Mouse (Mus musculus) cerebellum, adult (tissue): Measurements from ENCODE around the gene Gpr161.
"Not testable (repeated sequence)": the region's sequence is repeated elsewhere in the genome, so short reads cannot be mapped to it uniquely, and the experiment has no call there.

Experiments
- ATAC-seq: cut with Nextera tagmentation; 2 replicates; pipeline ENCODE4 v1.9.2; 2017; ENCODE audit warnings: mild to moderate bottlenecking, moderate library complexity, mixed read lengths; ENCODE audit not compliant: insufficient number of reproducible peaks, low FRiP score, low TSS enrichment

Gene Gpr161

DNA sequence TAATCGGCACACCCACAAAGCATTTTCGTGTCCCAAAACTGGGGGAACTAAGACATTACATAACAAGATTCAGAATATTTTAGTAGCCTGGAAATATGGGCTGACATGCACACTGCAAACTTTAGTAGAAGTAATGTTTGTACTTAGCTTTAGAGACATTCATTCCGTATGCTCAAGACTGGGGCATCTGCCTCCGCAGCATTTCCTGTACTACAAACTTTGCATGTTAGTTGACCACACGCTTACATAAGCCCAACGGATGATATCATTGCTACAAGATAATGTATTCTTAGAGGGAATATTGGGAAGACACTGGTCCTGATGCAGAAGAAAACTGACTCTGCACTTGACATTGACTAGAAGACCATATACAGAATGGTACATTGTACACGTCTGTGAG lies 8.8 kb downstream of the Gpr161 start:
- no peak for ATAC-seq

DNA sequence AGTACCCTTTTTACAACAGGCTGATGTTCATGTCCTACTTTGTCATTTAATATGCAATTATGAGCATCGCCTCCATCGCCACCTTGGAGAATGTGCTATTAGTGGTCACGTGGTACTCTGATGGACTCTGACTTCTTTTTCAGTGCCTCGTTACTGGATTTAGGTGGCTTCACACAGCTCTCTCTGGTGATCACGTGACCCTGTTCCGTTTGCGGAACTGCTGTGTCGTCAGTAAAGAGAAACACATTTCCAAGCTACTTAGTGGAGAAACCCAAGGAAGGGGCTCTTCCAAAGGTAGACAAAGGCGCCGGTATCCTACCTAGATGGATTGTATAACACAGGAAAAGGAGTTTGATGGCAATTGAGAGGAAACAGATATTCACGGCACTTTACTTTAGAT lies 12.6 kb downstream of the Gpr161 start:
- no peak for ATAC-seq

DNA sequence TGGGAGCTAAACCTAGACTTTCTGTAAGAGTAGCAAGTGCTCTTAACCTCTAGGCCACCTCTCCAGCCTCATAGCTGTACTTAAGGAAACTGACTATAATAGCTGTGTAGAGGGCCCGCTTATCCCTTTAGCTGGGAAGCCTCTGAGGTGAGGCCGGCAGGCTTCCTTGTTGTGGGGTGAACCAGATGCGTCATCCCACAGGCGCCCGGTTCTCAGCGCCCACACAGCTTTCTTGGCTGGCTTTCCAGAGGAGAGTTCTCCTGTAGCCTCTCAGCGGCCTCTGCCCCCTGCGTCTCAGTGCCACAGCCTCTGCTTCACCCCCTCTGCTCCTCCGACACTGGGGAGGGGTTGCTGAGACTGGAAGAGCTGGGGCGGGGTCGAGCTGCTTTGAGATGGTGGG lies 20.8 kb downstream of the Gpr161 start:
- no peak for ATAC-seq

DNA sequence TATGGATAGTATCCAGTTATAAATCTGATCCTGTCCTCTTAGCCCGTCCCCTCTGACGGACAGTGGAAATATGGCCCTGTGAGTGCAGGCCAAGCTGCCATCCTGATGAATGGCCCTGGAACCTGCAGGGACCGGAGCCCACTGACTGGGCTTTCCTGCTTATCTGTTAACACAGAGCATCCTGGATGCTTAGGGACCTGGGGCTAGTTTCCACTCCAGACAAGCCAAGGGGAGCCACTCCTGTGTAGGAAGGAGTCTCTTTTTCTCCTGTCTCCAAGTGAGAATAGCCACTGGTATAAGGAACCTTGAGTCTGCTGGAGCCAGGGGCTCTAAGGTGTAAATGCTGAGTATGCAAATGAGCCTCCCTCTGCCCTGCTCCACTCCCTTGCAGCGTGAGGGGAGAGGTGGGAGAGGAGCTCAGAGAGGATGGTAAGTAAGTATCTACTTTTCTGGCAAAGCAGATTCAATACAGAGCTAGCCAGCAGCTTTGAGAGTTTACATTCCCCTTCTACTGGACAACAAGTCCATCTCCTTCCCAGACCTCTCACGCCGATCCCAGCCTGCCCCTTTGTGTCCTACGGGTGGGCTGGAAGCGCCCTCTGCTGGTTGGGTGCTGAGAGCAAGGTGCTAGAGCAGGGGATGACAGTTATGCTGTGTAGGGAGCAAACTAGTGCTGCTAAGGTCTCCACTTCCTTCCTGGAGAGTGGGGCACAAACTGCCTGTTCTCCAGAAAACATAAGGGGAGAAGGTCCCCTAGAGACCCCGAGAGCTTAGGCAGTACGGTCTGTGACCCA lies 24.7 kb downstream of the Gpr161 start:
- peak; percentile 82 for ATAC-seq

DNA sequence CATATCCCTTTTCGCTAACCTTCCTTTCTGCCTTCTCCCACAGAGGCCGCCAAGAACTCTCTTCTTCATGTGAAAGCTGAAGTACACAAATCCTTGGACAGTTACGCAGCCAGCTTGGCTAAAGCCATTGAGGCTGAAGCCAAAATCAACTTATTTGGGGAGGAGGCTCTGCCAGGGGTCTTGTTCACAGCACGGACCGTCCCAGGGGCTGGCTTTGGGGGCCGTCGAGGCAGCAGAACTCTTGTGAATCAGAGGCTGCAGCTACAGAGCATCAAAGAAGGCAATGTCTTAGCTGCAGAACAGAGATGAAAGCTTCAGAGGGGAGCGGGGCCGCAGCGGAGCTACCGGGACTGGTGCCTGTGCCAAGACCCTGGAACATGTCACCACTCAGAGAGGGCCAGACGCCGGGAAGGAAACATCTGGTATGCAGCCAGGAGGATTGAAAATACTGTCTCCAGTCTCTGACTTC lies 25.8 kb downstream of the Gpr161 start:
- ATAC-seq: no peak

DNA sequence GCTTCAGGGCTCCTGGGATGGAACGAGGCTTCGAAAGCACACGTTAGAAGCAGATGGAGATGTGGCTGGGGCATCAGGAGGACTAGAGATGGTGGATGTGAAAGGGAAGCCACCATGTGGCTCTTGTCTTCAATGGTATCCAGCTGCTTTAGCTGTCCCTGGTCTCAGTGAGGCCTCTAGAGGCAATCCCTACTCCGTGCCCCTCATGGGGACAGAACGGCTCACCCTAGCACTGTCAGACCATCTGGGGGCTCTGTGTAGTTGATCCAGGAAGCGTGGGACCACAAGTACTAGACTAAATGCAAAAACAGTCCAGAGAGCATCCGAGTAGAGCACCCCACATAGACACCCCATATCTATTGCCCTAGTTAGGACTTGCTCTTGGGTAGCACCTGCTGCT lies 26.3 kb downstream of the Gpr161 start:
- no peak for ATAC-seq

DNA sequence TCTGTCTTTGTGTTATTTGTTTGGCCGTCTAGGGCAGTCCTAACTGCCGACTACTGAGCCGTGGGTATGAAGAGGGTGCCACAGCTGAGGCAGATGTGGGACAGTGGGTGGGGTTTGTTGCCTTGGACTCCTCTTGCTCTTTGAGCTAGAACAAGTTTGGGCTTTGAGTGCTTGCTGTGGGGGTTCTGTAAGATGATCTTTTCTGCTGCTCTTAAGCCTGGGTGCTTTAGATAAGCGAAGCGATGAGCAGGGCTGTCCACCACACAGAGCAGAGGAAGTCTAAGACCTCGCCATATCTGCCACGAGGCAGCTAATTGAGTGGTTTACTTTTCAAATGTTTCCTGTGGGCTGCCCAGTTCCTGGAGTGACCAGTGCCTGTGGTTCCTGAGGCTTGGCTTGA lies 27.3 kb downstream of the Gpr161 start:
- no peak for ATAC-seq

DNA sequence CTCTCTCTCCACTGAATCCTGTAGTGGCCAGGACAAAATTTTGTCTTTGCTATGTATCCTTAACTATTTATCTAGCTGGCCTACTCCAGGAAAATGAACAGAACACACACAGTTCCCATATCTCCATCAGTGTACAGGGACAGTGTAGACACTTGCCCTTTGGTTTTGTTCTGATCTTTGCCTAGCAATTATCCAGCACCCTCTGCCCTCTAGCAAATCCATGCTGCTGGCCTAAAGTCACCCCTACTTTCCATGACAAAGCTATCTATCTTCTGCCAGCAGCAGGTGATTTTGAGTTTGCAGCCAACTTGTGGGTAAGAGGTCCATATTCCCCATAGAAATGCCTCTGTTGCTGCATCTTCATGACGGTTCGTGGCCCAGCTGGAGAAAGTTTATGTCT lies 31.8 kb downstream of the Gpr161 start:
- no peak for ATAC-seq

DNA sequence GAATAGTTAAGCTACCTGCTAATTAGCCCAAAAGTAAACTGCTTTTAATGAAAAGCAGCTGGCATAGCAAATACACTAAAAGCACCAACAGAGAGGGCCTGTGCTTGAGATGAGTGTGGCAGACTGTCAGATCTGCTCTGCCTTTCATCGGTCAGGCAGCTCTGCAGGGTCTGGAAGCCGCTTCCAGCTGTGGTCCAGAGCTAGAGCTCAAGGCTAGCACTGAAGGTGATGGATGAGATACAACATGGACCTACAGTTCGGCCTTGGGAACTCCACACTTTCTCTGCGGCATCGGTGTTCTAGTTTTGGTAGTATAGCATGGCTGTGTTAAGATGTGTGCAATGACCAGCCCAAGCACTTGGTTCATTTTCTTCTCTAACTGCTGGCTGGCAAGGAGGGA lies 32.2 kb downstream of the Gpr161 start:
- no peak for ATAC-seq

DNA sequence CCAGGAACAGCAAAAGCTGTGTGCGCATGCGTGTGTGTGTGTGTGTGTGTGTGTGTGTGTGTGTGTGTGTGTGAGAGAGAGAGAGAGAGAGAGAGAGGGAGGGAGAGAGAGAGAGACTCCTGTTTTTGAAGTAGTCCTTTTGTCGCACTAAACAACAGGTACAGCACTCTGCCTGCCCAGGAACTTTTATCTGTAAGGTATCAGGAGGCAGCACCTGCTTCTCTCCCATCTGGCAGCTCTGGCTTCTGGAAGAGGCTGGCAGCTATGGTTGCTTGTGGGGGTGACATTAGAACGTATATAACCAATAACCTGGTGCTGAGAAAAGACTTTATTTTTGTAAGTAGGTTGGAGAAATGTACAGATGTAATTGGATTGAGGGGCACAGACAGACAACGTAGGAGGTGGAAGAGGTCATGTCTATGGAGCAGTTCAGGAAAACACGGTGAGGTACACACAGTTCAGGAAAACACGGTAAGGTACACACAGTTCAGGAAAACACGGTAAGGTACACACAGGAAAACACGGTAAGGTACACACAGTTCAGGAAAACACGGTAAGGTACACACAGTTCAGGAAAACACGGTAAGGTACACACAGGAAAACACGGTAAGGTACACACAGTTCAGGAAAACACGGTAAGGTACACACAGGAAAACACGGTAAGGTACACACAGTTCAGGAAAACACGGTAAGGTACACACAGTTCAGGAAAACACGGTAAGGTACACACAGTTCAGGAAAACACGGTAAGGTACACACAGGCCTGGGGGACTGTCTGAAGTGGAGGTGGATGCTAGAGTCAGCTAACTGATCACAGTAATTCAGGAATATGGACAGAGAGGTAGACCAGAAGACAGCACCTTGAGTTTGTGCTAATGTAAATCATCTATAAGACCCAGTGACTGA lies 33.0 kb downstream of the Gpr161 start:
- ATAC-seq: not testable (repeated sequence)

DNA sequence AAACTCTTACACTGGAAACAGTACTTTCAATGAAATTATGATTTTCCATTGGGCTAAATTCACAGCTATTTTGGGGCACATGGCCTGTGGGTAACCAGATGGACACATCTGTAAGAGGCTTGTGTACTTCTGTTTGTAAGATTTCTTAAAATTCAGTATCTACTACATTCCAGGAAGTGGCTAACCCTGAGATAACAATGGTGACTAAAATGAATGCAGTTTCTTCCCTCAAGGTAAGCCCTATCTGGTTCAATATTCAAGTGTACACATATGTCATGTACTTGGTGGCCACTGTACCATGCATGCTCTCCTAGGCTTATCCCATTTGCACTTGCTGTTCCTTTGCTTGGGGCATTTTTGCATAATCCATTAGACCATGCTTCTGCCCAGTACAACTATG lies 35.3 kb downstream of the Gpr161 start:
- ATAC-seq: no peak

DNA sequence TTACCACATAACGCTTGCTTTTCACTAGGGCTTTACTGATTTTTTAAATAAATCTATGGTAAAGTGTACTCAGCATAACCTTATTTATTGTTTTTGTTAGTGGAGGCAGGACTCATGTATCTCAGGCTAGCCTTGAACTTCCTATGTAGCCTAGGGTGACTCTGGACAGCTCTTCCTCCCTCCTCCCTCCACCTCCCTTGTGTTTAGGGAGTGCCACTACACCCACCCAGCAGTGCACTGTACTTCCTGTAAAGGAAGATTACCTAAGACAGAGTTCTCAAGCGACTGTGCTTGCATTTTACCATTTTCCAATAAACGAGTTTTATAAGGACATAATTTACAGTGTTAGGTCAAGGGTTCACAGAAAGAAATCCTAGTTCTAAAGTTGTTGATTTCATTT lies 37.2 kb downstream of the Gpr161 start:
- ATAC-seq: no peak

DNA sequence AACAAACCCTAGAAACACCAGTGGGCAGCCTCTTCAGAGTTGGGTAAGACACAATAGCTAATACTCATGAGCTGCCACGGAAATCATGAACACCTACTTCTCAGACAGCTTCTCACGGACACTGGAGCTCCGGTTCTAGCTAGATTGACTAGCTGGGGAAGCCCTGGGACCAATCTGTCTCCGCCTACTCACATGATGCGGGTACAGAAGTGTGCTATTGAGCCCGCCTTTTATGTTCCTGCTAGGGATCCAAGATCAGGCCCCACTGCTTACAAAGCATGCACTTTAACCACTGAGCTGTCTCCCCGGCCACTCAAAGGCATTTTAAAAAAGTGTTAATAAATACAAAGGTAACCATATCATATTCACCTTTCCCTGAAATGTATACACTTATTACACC lies 46.5 kb downstream of the Gpr161 start:
- no peak for ATAC-seq

DNA sequence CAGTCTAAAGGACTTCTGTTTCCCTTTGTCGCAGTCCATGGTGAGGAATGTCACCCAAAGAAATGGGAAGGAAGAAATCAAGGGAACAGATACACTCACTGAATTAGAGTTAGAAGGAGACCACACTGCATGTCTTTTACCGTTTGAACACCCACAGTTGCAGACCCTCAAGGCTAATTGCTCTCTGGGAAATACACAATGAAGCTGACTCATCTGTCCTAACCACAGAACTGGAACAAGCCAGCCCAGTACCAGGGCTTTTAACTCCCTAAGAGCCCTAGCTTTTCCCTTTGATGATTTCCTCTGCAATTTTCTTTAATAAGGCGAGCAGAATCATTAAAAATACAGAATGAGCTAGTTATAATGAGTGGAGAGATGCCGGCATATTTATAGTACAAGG lies 48.9 kb downstream of the Gpr161 start:
- ATAC-seq: no peak

DNA sequence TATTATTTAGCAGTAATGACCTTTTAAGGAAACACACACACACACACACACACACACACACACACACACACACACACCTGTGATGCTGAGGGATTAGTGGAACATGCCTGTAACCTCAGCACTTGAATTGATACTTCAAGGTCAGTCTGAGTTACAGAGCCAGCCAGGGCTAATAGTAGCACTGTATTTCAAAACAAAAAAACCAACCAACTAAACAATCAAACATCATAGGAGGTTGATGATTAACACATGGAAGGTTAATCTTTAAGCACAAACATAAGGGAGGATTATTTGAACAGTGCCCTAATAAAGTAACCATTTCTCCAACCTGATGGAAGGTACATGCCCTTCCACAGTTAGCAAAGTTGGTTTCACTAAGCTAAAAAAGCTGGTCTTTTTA lies 53.0 kb downstream of the Gpr161 start:
- ATAC-seq: no peak

DNA sequence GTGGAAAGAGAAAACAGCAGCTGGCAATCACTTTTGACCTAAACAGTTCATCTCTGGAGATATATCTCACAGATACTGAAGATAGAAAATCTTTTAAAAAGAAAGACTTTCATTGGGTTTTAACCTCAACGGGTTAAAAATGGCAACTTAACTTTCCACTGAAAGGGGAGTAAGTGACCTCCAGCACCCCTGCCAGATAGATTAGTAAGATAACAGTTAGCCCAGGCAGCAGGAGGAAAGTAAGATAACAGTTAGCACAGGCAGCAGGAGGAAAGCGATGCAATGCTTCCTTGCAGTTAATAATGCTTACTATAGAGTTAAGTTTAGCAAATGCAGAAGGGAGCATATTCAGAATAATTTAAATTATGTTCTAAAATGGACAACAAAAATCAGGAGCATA lies 60.8 kb downstream of the Gpr161 start:
- no peak for ATAC-seq

DNA sequence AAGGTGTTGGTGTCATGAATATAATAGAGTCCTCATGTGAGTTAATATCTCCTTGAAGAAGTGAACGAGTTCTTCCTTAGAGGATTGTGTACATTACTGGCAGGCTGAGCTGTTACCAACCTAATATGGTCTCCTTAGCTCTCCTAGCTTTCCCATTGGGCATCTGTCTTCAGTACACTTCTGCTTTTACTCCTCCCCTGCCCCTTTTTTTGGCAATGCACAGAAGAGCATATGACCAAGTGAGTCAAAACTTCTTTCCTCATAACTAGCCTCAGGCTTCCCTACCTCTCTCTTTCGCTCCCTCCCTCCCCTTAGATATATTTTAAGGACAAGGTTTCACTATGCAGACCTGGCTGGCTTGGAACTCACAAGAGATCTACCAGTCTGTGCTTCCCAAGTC lies 67.7 kb downstream of the Gpr161 start:
- no peak for ATAC-seq

DNA sequence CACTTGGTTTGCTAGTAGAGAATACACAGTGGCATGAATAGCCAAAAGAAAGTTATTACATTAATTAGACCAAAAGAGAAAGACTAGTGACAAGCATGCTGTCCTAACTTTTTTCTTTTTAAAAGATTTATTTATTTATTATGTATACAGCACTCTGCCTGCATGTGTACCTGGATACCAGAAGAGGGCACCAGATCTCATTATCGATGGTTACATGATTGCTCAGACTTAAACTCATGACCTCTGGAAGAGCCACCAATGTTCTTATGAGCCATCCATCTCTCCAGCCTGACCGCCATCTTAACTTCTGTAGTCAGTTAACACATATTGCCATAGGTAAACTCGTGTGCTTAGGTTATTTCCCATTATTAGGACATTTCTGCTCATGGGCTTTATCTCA lies 69.5 kb downstream of the Gpr161 start:
- no peak for ATAC-seq

DNA sequence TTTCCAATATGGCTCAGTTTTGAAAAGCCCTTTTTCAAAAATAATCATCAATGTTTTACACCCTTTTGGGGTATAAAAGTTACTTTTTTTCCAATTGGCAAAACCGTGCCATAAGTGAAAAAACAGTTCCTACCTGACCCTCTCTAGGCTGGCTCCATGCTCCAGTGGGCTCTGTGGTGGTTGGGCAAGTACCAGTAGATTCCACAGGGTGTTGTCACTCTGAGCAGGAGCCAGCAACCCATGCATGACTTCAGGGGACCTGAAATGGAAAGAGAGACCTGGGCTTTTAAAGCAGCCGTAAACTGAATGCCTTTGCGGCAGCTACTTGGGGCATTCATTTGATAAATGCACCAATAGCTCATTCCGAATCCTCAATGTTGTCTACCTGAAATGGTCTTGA lies 75.4 kb downstream of the Gpr161 start:
- ATAC-seq: no peak

DNA sequence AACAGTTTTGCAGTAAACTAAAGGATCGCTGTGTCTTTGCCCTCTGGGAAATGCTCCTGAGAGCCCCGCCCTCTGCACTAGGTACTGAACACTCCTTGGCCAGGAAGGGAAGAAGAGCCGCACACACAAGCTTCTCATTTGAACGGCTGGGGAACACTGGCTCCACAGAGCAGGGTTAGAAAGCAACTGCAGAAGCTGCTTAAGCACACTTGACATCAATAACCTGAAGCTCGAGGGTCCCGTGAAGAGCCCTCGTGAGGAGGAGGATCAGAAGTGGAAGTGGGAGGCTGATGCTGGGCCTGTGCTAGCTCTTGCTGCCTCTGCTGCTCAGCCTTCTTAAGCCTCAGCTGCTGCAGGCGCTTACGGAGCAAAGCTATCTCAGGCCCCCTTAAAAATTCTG lies 78.2 kb downstream of the Gpr161 start:
- ATAC-seq: no peak
